Mouse (Mus musculus) left cerebral cortex, postnatal 14 days (tissue): ENCODE data around the gene Hfe. TPM values are rescaled to one million over a fixed set of nuclear protein-coding genes. Genes with fewer than 3 reads are reported as not detected.
A peak's percentile ranks its signal among the peaks of the same experiment; 100 is the strongest.
"Not testable (repeated sequence)": the region's sequence is repeated elsewhere in the genome, so short reads cannot be mapped to it uniquely, and the experiment has no call there.

ENCODE experiments used
- DNase-seq, 2 experiments: peaks; one replicate each; pipeline ENCODE4 v3.0.0; 2021 to 2022; ENCODE audit warnings: low spot score in 2 of 2, mixed read lengths in 1 of 2
- intact Hi-C: fragments of 180-260 bp; cut with DNase I; formaldehyde crosslinking; loops from one replicate; pipeline ENCODE4 v1.15.1; 2025
- long read RNA-seq, 2 experiments: library from polyadenylated mRNA; stranded (forward); transcript quantifications; one replicate each; pipeline ENCODE4 v2.0.0; 2021
- total RNA-seq, 2 experiments: library from RNA; stranded (reverse); gene quantifications; 2 replicates each; pipeline ENCODE4 v1.2.3; 2021

Gene Hfe
- total RNA-seq: 1 to 10 TPM; 2.9 to 3.1 TPM
- long read RNA-seq, experiment 1, partial matches to known transcripts: 1 of 5 reads
- long read RNA-seq, experiment 1, other reads (novel, unspliced or antisense): 0 of 5 reads
- long read RNA-seq, experiment 2, partial matches to known transcripts: 0 of 2 reads
- long read RNA-seq, experiment 2, other reads (novel, unspliced or antisense): 1 of 2 reads

- intact Hi-C loops: no loop called here
- peak in 1 of 2 experiments; percentile 34 for DNase-seq
Observed at GRCm38 (mm10) chr13:23710374-23711089, at the start of gene Hfe. Hfe (minus strand) TSS chr13:23710854.

DNA sequence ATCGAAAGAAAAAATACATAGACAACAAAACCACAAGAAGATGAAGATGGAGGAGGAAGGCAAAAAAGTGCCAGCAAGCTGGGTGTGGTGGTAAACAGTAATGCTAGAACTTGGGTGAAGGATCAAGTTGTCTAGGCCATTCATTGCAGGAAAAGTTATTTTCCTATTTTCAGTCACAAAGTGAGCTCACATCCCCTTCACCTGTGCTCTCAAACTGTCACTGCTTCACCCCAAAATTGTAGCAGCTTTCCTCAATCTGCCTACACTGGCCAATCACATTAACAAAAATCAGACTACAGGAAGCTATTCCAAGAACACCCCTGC is 49.2 kb upstream of the Hfe start:
- intact Hi-C loops: no loop called here
- no peak for DNase-seq

GRCm38 (mm10) chr13:23759251-23759771 is 48.7 kb upstream of the Hfe start:
- intact Hi-C loops: no loop called here
- no peak for DNase-seq

DNA sequence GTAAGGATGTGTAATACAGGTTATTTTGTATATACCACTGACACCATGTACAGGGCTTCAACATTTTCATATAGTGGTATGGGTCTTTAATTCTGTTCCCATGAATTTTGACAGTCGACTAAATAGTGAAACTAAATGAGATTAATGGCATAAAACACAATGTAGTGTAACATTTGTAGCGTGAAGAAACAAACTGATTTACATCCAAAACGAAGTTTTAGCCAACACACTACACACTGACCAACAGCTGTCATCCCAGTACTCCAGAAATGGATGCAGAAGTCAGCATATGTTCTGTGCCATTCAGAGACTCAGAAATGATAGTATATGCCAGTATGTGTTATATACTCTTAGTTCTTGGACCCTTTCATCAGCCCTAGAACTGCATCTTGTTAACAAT is 47.3 kb upstream of the Hfe start:
- no peak for DNase-seq
- intact Hi-C loops: no loop called here

- intact Hi-C loops: no loop called here
- no peak for DNase-seq
Observed at GRCm38 (mm10) chr13:23757211-23757773, 46.6 kb upstream of the Hfe start.

GRCm38 (mm10) chr13:23756790-23757189 is 46.1 kb upstream of the Hfe start, which contains the start of gene Hist1h4b:
Hist1h4b (plus strand) TSS chr13:23757013.
- intact Hi-C loops: no loop called here
- peak; percentile 90 for DNase-seq

GRCm38 (mm10) chr13:23755000-23755399 is 44.3 kb upstream of the Hfe start:
- intact Hi-C loops: no loop called here
- no peak for DNase-seq

GRCm38 (mm10) chr13:23753314-23754078 is 42.8 kb upstream of the Hfe start:
- DNase-seq: no peak
- intact Hi-C loops: no loop called here

DNA sequence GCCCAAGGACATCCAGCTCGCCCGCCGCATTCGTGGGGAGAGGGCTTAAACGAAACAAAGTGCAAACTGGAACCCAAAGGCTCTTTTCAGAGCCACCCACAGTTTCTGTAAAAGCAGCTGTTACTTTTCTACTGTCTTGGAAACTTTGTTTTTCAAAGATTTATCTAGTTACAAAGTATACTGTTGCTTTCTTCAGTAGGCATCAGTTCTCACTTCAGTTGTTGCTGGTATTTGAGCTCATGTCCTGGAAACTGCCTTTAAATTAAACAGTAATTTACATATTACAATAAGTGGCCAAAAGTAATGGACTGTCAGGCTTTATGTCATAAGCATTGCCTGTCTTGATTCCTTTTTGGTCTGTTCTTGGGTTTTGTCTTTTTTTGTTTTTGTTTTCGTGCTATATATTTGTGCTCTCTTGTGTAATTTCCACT is 42.1 kb upstream of the Hfe start:
- no peak for DNase-seq
- intact Hi-C loops: no loop called here

GRCm38 (mm10) chr13:23752067-23752741 is 41.5 kb upstream of the Hfe start, which contains the start of gene Hist1h3b:
Hist1h3b (plus strand) TSS chr13:23752267.
- intact Hi-C loops: not testable (repeated sequence)
- peak; percentile 95 to 98 for DNase-seq

DNA sequence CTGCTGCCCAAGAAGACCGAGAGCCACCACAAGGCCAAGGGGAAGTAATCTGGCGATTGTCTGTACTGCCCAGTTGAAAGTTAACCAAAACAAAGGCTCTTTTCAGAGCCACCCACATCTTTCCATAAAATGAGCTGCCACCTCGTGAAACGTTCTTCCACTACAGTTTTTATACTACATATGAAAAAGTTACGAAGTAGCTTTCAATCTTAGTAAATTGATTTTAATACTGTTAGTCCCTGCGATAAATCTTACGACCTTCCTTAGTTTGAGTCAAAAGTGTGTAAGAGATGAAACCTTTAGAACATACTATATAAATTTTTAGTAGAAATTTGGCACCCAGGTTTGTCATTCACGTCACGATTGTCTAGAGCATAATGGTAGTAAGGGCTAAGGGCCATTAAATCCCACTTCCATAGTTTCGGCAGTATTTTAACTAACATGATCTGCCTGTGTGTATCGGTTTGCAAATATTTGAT is 40.9 kb upstream of the Hfe start:
- intact Hi-C loops: no loop called here
- no peak for DNase-seq

DNA sequence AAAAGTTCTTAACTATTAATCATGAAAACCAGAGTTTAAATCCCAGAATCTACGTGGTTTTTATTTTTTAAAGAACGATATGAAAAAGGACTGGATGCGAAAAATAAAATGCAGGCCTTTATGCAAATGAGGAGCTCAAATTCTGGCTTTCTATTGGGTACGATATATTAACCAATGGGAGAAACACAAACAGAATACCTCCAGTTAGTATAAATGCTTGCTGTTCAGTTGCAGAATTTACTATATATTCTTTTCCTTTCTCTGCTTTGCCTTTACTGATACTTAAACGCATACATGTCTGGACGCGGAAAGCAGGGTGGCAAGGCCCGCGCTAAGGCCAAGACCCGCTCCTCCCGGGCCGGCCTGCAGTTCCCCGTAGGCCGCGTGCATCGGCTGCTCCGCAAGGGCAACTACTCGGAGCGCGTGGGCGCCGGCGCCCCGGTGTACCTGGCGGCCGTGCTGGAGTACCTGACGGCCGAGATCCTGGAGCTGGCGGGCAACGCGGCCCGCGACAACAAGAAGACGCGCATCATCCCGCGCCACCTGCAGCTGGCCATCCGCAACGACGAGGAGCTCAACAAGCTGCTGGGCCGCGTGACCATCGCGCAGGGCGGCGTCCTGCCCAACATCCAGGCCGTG is 40.3 kb upstream of the Hfe start, which contains the start of gene Hist1h2ab:
Hist1h2ab (plus strand) TSS at position 288 of the 639 bp plus-strand sequence.
- intact Hi-C loops: not testable (repeated sequence)
- DNase-seq: peak in 1 of 2 experiments; percentile 71

GRCm38 (mm10) chr13:23749563-23750121 is 39.0 kb upstream of the Hfe start:
- intact Hi-C loops: loop anchor here (10.0 kb wide), 2 partner anchors 325 to 1705 kb away; partner anchors contain the start of genes Abt1, Hist1h2ag, Hist1h2bj and Hist1h4i
- DNase-seq: no peak

DNA sequence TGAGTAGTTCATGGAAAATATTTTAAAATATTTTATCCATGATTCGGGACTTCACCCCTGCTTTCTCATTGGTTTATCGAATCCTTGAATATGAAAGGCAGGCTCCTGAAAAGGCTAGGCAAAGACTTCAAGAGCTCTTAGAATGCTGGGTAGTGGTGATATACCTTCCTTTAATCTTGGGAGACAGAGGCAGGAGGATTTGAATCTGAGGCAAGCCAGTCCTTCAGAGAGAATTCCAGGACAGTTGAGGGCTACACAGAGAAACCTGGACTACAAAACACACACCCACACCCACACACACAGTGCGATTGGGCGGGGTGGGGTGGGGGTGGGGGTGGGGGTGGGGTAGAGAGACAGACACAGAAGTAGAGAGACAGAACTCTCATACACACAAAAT is 37.2 kb upstream of the Hfe start:
- intact Hi-C loops: loop anchor here (10.0 kb wide), 2 partner anchors 323 to 1703 kb away; partner anchors contain the start of genes Abt1, Hist1h2ag, Hist1h2bj and Hist1h4i

GRCm38 (mm10) chr13:23747081-23747891 is 36.6 kb upstream of the Hfe start:
- intact Hi-C loops: loop anchor here (10.0 kb wide), 2 partner anchors 322 to 1702 kb away; partner anchors contain the start of genes Abt1, Hist1h2ag, Hist1h2bj and Hist1h4i
- DNase-seq: no peak

More for the DNA sequence above, 37.2 kb upstream of the Hfe start:
- no peak for DNase-seq

- peak; percentile 73 to 94 for DNase-seq
- intact Hi-C loops: loop anchor here (10.0 kb wide), 2 partner anchors 322 to 1702 kb away; partner anchors contain the start of genes Abt1, Hist1h2ag, Hist1h2bj and Hist1h4i
Observed at GRCm38 (mm10) chr13:23746201-23747080, 35.8 kb upstream of the Hfe start, which contains the start of gene Hist1h2bb. Hist1h2bb (plus strand) TSS chr13:23746734.
